Mouse (Mus musculus) colon, adult 2 months (tissue): ENCODE measurements around the gene Eif1ax. TPM values are rescaled to one million over a fixed set of nuclear protein-coding genes. Genes with fewer than 3 reads are reported as not detected.

ENCODE experiments used
- polyA plus RNA-seq: library from polyadenylated mRNA; depleted of rRNA; stranded (reverse); fragments of >200 nt; gene quantifications from 2 replicates; pipeline ENCODE4 v1.2.3, GENCODE M21; 2012; rRNA removed

Eif1ax gene
- polyA plus RNA-seq = 68.3 and 92.5 TPM in 2 replicates

DNA sequence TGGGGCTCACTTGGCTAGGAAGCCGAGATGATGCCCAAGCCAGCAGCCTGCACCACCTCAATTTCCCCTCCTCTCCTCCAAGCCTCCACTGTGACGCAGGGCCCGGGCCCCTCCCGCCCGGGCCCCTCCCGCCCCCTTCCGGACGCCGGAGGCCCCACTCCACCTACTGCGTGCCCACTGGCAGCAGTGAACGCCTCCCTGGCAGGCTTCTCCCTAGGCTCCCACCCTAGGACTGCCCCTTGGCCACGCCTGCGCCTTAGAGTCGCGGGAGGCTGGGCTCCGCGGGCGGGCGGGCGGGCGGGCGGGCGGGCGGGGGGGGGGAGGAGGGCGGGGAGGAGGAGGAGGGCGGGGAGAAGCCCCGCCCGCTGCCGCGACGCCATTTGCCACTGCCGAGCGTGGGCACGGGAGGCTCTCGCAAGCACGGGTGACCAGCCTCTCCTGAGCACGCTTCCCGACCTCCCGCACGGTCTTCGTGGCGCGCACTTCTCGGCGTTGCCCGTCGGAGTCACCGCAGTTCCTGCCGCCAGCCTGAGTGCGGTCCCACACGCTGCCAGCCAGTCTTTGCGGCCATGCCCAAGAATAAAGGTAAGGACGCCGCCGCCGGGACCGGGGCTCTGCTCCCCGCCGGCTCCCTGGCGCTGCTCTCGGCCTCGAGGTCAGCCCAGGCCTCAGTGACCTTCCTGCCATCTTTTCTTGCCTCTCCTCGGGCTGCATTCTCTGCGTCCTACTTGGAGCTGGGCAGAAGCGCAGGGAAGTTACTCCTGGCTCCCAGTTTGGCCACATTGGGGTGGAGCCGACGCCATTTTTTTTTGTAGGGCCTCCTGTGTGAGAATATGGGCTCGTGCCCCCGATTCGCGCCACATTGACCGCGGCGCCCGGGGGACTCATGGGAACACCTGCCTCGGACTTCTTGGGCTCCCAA is at the start of gene Eif1ax:
Eif1ax (plus strand) TSS at position 348 of the 922 bp plus-strand sequence.

GRCm38 (mm10) chrX:159414130-159414828 is 42.3 kb downstream of the Eif1ax start, which contains the start of gene Map7d2:
Gene Map7d2 (plus strand): TSS chrX:159414572.

Other genes with a start within 250 kb of the Eif1ax start
- 19.5 and 29.1 TPM in 2 replicates for gene Rps6ka3, start 161.9 kb upstream of the Eif1ax start, polyA plus RNA-seq
- gene Map7d2, start 42.4 kb downstream of the Eif1ax start, polyA plus RNA-seq = 0.06 and 0.09 TPM in 2 replicates
- 0.94 and 1.4 TPM in 2 replicates for gene Bclaf3, start 154.5 kb downstream of the Eif1ax start, polyA plus RNA-seq